Mouse (Mus musculus): Measurements from ENCODE around the gene Fam20a. TPM values are rescaled to one million over a fixed set of nuclear protein-coding genes. Genes with fewer than 3 reads are reported as not detected.

Gene Fam20a
- polyA plus RNA-seq, 1 experiment = 3.4 TPM

DNA sequence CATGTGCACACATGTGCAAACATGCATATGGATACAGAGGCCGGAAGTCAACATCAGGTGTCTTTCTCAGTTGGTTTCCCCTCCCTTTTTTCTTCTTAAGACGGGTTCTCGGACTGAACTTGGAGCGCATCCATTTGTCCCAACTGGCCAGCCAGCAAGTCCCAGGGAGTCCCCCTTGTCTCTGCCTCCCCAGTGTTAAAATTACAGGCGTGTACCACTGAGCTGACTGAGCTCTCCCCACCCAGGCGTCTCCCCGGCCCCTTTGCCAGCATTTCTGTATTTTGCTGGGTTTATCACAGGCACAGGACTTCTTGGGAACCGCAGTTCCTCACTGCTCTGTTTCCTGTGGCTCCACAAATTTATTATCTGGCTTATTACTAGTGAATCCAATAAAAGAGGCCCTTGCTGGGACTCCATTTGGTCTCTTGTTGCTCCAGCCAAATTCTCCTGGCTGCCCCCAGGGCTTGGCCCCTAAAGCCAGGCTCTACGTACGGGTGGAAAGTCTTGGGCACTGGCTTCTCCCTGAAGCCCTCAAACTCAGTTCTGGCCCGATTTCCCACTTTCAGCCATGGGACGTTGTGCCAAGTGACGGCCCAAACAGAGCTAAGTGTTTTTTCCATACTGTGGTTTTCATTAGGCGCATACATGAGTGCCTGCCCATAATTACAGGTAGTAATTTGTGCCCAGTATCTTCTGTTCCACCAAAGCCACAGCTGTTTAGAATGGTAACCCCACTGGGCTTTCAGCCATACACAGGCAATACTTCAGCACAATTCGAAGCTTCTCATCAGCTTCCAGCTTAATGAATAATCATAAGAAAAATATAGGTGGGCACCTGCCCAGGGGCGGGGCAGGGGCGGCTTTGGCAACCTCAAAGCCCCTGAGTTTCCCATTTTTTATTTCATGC is 7.5 kb downstream of the Fam20a start:
- TF ChIP-seq POLR2A (IDR thresholded peaks at IDR 0.05; ENCODE audit: borderline replicate concordance, control insufficient read depth, low read depth, low read length) = no peak
- TF ChIP-seq CTCF (IDR thresholded peaks at IDR 0.05; ENCODE audit: control insufficient read depth, insufficient read depth, low read length) = no peak
- no peaks in the 10 kb centered on the region for H3K4me1 ChIP-seq (ENCODE audit: control insufficient read depth, insufficient read depth, low read length)
- WGBS = 79% methylated on average over 17 of the region's 17 CpGs
- no peak overlapping the region for H3K4me3 ChIP-seq (replicated peaks; ENCODE audit: control insufficient read depth, low read depth, low read length)
- H3K27ac ChIP-seq (ENCODE audit: control insufficient read depth, insufficient read depth, low read depth, low read length, poor library complexity) = no peak overlapping the region

DNA sequence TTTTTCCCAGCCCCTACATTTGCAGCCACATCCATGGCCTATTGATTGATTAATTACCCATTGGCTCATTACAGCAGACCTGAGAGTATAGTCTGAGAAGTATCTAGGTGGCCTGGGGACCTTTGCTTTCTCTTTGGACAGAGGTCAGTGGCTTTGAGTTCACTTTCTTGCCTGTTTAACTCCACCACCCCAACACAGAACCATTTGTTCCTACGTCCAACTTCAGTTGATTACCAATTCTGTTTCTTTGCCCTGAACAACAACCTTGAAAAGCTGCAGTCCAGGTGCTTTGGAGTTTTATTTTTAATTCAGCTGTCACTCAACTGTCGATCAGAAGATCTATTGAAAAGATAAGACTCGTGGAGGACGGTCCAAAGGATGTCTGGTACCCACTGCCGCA is 12.6 kb downstream of the Fam20a start:
- no peaks in the 10 kb centered on the region; the same call in 1 of the 2 replicates for H3K4me1 ChIP-seq (ENCODE audit: control insufficient read depth, insufficient read depth, low read length)
- no peak for TF ChIP-seq CTCF (IDR thresholded peaks at IDR 0.05; ENCODE audit: control insufficient read depth, insufficient read depth, low read length)
- no peak for TF ChIP-seq POLR2A (IDR thresholded peaks at IDR 0.05; ENCODE audit: borderline replicate concordance, control insufficient read depth, low read depth, low read length)
- H3K4me3 ChIP-seq (replicated peaks; ENCODE audit: control insufficient read depth, low read depth, low read length) = no peak overlapping the region
- no peak overlapping the region for H3K27ac ChIP-seq (ENCODE audit: control insufficient read depth, insufficient read depth, low read depth, low read length, poor library complexity)
- 72% methylated on average over 5 of the region's 5 CpGs for WGBS

DNA sequence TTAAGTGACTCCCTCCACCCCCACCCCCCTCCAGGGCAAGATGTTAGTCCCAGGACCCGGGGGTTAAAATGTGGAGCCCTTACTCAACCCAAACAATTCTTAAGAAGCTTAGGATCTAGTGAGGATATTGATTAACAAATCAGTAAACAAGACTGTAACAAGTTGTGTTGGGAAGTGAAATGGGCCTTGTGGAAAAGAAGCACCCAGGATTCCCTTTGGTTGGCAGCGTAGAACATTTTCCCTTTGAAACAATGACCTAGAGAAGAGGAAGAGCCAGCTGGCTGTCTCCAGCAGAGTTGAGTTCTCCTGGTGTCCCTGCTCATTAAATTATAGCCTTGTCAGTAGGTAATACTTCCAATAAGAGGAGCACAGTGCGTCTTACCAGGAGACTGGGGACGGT is 13.3 kb downstream of the Fam20a start:
- Histone ChIP-seq H3K4me1 (ENCODE audit: control insufficient read depth, insufficient read depth, low read length) (no peaks in the 10 kb centered on the region; the same call in 1 of the 2 replicates), H3K27ac (ENCODE audit: control insufficient read depth, insufficient read depth, low read depth, low read length, poor library complexity) (no peak overlapping the region), H3K4me3 (replicated peaks; ENCODE audit: control insufficient read depth, low read depth, low read length) (no peak overlapping the region)
- TF ChIP-seq CTCF (IDR thresholded peaks at IDR 0.05; ENCODE audit: control insufficient read depth, insufficient read depth, low read length) = no peak
- no peak for TF ChIP-seq POLR2A (IDR thresholded peaks at IDR 0.05; ENCODE audit: borderline replicate concordance, control insufficient read depth, low read depth, low read length)
- 85% methylated on average over 4 of the region's 4 CpGs for WGBS

- Histone ChIP-seq H3K4me3 (replicated peaks; ENCODE audit: control insufficient read depth, low read depth, low read length) (no peak overlapping the region), H3K4me1 (ENCODE audit: control insufficient read depth, insufficient read depth, low read length) (no peaks in the 10 kb centered on the region; the same call in 1 of the 2 replicates), H3K27ac (ENCODE audit: control insufficient read depth, insufficient read depth, low read depth, low read length, poor library complexity) (no peak overlapping the region)
- no peak for TF ChIP-seq CTCF (IDR thresholded peaks at IDR 0.05; ENCODE audit: control insufficient read depth, insufficient read depth, low read length)
- no peak for TF ChIP-seq POLR2A (IDR thresholded peaks at IDR 0.05; ENCODE audit: borderline replicate concordance, control insufficient read depth, low read depth, low read length)
- 72% methylated on average over 3 of the region's 3 CpGs for WGBS
Observed at GRCm38 (mm10) chr11:109707442-109707841, 14.6 kb downstream of the Fam20a start.

DNA sequence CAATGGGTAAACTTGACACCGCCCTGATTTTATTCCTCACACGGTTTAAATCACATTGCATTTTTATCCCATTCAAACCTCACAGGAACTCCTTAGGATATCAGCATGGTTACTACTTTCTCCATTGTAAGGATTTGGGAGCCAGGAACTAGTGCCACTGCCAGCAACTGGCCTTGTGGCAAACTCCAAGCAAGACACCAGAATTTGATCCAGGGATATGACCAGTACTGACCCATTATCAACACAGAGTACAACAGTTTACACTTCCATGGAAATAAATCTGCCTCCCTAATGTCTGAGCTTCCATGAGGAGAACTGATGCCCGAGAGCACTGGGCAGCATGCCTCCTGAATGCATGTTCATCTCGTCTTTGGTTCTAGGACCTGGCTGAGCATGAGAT is 15.5 kb downstream of the Fam20a start:
- no peak for TF ChIP-seq CTCF (IDR thresholded peaks at IDR 0.05; ENCODE audit: control insufficient read depth, insufficient read depth, low read length)
- no peak for TF ChIP-seq POLR2A (IDR thresholded peaks at IDR 0.05; ENCODE audit: borderline replicate concordance, control insufficient read depth, low read depth, low read length)
- WGBS = 76% methylated on average over 4 of the region's 4 CpGs
- Histone ChIP-seq H3K4me1 (ENCODE audit: control insufficient read depth, insufficient read depth, low read length) (no peaks in the 10 kb centered on the region; the same call in 1 of the 2 replicates), H3K27ac (ENCODE audit: control insufficient read depth, insufficient read depth, low read depth, low read length, poor library complexity) (no peak overlapping the region), H3K4me3 (replicated peaks; ENCODE audit: control insufficient read depth, low read depth, low read length) (no peak overlapping the region)

DNA sequence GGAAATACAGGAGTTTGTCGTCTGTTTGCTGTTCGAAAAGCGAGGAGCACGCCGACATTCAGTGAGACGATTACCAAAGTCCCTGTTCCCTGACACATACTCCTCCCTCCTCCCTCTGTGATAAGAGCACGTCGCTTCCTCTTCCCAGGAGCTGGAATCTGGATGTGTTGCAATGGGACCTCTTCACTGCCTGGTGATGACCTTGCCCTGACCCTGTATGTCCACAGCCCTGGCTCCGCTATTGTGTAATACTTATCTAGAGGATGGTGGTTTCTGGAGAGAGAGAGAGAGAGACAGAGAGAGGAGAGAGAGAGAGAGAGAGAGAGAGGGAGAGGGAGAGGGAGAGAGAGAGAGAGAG is 16.0 kb downstream of the Fam20a start:
- Histone ChIP-seq H3K27ac (ENCODE audit: control insufficient read depth, insufficient read depth, low read depth, low read length, poor library complexity) (no peak overlapping the region), H3K4me1 (ENCODE audit: control insufficient read depth, insufficient read depth, low read length) (no peaks in the 10 kb centered on the region; the same call in 1 of the 2 replicates), H3K4me3 (replicated peaks; ENCODE audit: control insufficient read depth, low read depth, low read length) (no peak overlapping the region)
- TF ChIP-seq POLR2A (IDR thresholded peaks at IDR 0.05; ENCODE audit: borderline replicate concordance, control insufficient read depth, low read depth, low read length) (no peak), CTCF (IDR thresholded peaks at IDR 0.05; ENCODE audit: control insufficient read depth, insufficient read depth, low read length) (no peak)
- 53% methylated on average over 9 of the region's 9 CpGs for WGBS

GRCm38 (mm10) chr11:109705336-109706054 is 16.6 kb downstream of the Fam20a start:
- WGBS = 39% methylated on average over 9 of the region's 9 CpGs
- Histone ChIP-seq H3K4me1 (ENCODE audit: control insufficient read depth, insufficient read depth, low read length) (no peaks in the 10 kb centered on the region; the same call in 1 of the 2 replicates), H3K27ac (ENCODE audit: control insufficient read depth, insufficient read depth, low read depth, low read length, poor library complexity) (no peak overlapping the region), H3K4me3 (replicated peaks; ENCODE audit: control insufficient read depth, low read depth, low read length) (no peak overlapping the region)
- no peak for TF ChIP-seq CTCF (IDR thresholded peaks at IDR 0.05; ENCODE audit: control insufficient read depth, insufficient read depth, low read length)
- TF ChIP-seq POLR2A (IDR thresholded peaks at IDR 0.05; ENCODE audit: borderline replicate concordance, control insufficient read depth, low read depth, low read length) = no peak
